Mouse (Mus musculus): ENCODE results near the gene Mpped1.

Mpped1 gene

GRCm38 (mm10) chr15:83877898-83878297 lies 98.6 kb downstream of the Mpped1 start:
- no peak for DNase-seq (ENCODE audit: low read depth in 1 of 2, low spot score in 2 of 2)

- no peak for DNase-seq (ENCODE audit: low read depth in 1 of 2, low spot score in 2 of 2)
Observed at GRCm38 (mm10) chr15:83879845-83880244, 100.6 kb downstream of the Mpped1 start.

GRCm38 (mm10) chr15:83883821-83884220 lies 104.6 kb downstream of the Mpped1 start:
- DNase-seq (ENCODE audit: low read depth in 1 of 2, low spot score in 2 of 2), result no peak

- DNase-seq (ENCODE audit: low read depth in 1 of 2, low spot score in 2 of 2), result no peak
Observed at GRCm38 (mm10) chr15:83884291-83884690, 105.0 kb downstream of the Mpped1 start.

- DNase-seq (ENCODE audit: low read depth in 1 of 2, low spot score in 2 of 2), result no peak
Observed at GRCm38 (mm10) chr15:83892871-83893270, 113.6 kb downstream of the Mpped1 start.

- DNase-seq (ENCODE audit: low read depth in 1 of 2, low spot score in 2 of 2), result no peak
Observed at GRCm38 (mm10) chr15:83894261-83894660, 115.0 kb downstream of the Mpped1 start.

GRCm38 (mm10) chr15:83896011-83896410 lies 116.7 kb downstream of the Mpped1 start:
- DNase-seq (ENCODE audit: low read depth in 1 of 2, low spot score in 2 of 2), result no peak

- DNase-seq (ENCODE audit: low read depth in 1 of 2, low spot score in 2 of 2), result no peak
Observed at GRCm38 (mm10) chr15:83897286-83897685, 118.0 kb downstream of the Mpped1 start.

GRCm38 (mm10) chr15:83906472-83906871 lies 127.2 kb downstream of the Mpped1 start:
- no peak for DNase-seq (ENCODE audit: low read depth in 1 of 2, low spot score in 2 of 2)

Data from monocyte, adult 2 months (primary cell).